ENCODE assay signal across 9 mouse cellular contexts in genomic region chr17:44671946-44672692, GRCm38 (mm10).
DNase-seq lines count a peak whose midpoint lies in the region; ATAC-seq lines count a peak whose summit lies in the region.
"Had no signal": no experiment of that assay in that cellular context is flagged by ENCODE, and none has a peak within 500 bp of the region (broad histone marks: within the 10 kb centered on the region; RNA-seq: fewer than 3 reads in every experiment).

No protein-coding gene starts in this region.

- 82% methylated on average over 16 of the region's 16 CpGs for WGBS in intestine, embryonic 15.5 days

- H3K36me3 ChIP-seq in intestine, embryonic 15.5 days = no peaks in the 10 kb centered on the region
- H3K36me3 ChIP-seq: neural tube, embryonic 13.5 days had no signal

- no peaks in the 10 kb centered on the region for H3K9me3 ChIP-seq in intestine, embryonic 15.5 days
- H3K9me3 ChIP-seq: neural tube, embryonic 13.5 days had no signal

- DNase-seq in lung, postnatal 14 days = peak; percentile 23
- DNase-seq in lung, adult 18-20 months = no peak
- peak; percentile 83 for DNase-seq in brain, adult 2 months (ENCODE audit: low read depth, low spot score)
- peak; percentile 47 for DNase-seq in gastrocnemius, adult 18-20 months (ENCODE audit: low spot score)
- peak; percentile 51 to 63 for DNase-seq in layer of hippocampus, postnatal 10 days (ENCODE audit: low spot score in 2 of 2)
- peak; percentile 77 for DNase-seq in right cerebral cortex, postnatal 14 days
- DNase-seq in lung, postnatal 36 days = no peak

- H3K9ac ChIP-seq in intestine, embryonic 15.5 days = no peak overlapping the region
- H3K9ac ChIP-seq: neural tube, embryonic 13.5 days had no signal

- H3K4me1 ChIP-seq in intestine, embryonic 15.5 days (replicated peaks) = no peaks in the 10 kb centered on the region; the same call in 1 of the 2 replicates

- no peak for ATAC-seq in intestine, embryonic 15.5 days

- no peak overlapping the region for H3K4me2 ChIP-seq in intestine, embryonic 15.5 days (replicated peaks)
- H3K4me2 ChIP-seq: neural tube, embryonic 13.5 days had no signal

- H3K27ac ChIP-seq in intestine, embryonic 15.5 days = no peak overlapping the region
- H3K27ac ChIP-seq: neural tube, embryonic 13.5 days had no signal

- H3K27me3 ChIP-seq in intestine, embryonic 15.5 days (replicated peaks) = no peaks in the 10 kb centered on the region
- H3K27me3 ChIP-seq: neural tube, embryonic 13.5 days had no signal

- H3K4me3 ChIP-seq in intestine, embryonic 15.5 days (replicated peaks) = no peak overlapping the region
- H3K4me3 ChIP-seq: neural tube, embryonic 13.5 days had no signal

Comparison
In these comparisons a context has a peak if more than half of its experiments do, and no peak if none do; other contexts are left out.
1. DNase-seq: peak in lung, postnatal 14 days (single experiment), brain, adult 2 months (single experiment), gastrocnemius, adult 18-20 months (single experiment), layer of hippocampus, postnatal 10 days (2 of 2) and right cerebral cortex, postnatal 14 days (single experiment); none in lung, adult 18-20 months (0 of 2) and lung, postnatal 36 days (single experiment).